Mouse (Mus musculus) NIH3T3 (cell line): ENCODE results near the gene Scp2d1.
"Not testable (repeated sequence)": the region's sequence is repeated elsewhere in the genome, so short reads cannot be mapped to it uniquely, and the experiment has no call there.

Experiments
- DNase-seq: peaks from one replicate; pipeline ENCODE4 v3.0.0-alpha.2; 2012; ENCODE audit warnings: low read depth

The Scp2d1 gene

DNA sequence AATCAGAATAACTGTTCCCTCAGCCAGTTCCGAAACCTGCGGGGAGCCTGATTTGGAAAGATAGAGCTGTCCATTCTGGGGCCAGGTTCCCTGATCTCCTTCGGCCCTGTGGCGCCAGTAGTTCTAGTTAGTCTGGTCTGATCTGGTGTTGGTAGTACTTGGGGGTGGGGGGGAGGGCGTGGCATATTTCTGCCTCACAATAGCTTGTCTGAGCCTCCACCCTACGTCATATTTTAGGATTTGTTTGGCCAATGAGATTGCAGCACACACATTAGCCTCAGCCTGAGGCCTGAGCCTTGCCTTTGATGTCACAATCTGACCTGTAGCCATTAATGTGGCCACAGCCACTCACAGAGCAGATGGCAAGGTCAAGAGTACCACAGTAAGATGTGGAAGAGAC lies at the start of gene Scp2d1:
Gene Scp2d1 (plus strand): TSS at position 301 of the 400 bp plus-strand sequence.
- not testable (repeated sequence) for DNase-seq

DNA sequence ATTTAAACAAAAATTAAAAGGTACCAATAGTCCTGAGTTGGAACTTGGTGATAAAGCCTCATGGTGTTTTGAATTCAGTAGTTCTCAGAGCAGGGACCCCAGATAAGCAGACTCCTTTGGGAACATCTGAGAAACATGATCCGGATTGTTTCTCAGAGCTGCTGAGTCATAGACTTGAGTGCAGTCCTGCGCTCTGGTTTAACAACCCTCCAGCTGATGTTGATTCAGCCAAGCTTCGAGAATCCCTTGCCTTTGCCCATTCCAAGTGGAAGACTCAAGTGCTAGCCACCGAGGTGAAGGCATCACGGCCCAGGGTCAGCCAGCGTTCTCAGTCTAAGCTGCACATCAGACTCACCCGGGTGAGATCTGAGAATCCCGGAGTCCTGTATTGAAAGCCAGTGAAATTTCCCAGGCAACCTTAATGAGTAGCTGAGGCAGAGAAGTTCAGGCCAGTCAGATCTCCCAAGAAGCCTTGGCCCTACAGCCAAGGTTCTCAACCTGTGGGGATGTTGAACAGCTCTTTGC lies 48.8 kb upstream of the Scp2d1 start:
- peak; percentile 22 for DNase-seq

DNA sequence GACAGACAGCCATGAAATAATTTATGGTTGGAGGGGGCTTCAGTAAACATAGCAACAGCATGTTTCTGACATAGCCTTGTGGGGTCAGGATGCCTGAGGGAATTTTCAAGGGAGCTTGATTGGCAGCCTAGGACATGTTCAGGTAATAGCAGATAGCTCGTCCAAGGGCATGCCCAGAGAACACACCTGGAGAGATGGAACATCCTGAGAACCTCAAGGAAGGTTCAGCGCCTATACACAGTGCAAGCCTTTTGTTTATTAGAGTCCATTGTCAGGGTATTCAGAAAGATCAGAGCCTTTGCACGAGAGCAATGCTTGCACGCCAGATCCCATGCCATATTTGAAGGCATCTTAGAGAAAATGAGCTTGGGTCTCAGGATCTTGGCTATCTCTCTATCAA lies 47.8 kb upstream of the Scp2d1 start:
- no peak for DNase-seq

DNA sequence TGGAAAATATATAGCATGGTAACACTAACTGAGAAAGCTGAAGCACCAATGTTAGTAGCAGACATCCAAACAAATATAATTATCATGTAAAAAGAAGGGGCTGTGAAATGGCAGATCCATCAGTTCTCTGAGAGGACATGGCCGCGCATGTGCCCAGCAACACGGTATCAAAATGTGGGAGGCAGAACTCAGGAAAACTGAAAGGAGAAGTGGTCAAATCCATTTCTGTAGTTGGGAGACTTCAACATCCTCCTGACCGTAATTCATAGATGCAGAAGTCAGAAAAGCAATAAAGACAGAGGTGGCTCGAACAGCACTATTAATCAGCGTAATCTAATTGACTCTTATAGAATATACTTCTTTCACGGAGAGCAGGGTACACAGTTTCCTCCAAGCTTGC lies 44.2 kb upstream of the Scp2d1 start:
- DNase-seq, result no peak

DNA sequence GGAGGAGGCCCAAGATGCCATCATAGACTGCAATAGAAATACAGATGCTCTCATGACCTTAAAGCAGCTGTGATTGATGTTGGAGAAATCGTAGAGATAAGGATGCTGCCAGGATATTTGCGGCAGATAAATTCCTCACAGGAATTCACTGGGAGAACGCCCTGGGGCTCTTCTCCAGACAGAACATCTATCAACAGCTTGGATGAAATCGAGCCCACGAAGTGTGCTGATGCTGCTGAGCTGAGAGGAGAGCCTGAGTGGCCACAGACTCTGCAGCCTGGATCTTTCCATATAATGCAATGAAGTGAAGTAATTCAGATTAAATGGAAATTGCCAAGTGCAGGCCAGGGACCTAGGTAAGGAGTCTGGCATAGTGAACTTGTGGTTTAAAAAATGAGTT lies 42.7 kb upstream of the Scp2d1 start:
- peak; percentile 27 for DNase-seq

DNA sequence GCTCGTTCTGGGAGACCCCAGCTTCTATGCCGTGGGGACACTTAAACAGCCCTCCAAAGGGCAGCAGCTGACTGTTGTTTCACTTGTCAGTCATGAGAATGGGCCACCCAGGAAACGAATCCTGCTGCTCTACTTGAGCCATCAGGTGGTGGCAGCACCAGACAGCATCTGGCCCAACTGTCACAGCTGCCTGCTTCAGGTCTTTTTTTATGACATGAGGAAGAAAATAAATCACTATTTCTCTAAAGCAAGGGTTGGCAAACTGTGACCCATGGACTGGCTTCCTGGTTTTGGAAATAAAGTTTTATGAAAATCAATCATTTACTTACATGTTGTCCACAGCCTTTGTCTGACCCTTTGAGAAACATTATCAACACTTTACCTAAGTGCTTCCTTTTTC lies 41.6 kb upstream of the Scp2d1 start:
- no peak for DNase-seq

DNA sequence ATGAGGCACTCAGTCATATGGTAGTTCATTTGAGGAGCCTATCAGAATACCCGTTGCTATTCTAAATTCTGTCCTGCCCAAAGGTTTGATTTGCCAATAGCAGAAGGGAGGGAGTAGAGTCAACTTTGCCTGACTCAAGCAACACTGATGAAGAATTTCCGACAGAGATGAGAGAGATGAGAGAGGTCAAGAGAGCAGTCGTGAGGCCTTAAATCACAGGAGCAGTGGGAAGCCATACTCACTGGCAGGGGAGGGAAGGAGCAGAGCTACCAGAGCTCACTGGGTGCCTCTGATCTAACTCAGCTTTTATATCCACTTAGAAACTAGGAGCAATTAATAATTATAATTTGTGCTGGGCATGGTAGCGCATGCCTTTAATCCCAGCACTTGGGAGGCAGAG lies 41.0 kb upstream of the Scp2d1 start:
- DNase-seq, result no peak

DNA sequence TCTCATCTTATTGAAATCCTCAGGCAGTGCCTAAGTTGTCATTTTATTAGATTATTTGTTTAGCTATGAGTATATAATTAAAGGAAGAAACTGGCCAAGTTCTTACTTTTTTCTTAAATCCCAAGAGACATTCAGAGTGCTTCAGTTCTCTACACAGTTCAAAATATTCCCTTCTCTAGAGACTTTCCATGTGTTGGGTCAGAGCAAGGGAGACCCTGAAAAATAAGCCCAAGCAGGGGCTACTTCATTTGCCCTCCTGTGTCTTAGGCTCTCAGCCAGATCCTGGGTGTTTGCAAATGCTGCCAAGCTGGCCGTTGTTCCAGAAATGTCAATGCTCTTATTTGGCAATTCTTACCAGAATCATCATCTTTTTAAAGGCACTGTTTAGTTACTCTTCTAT lies 40.3 kb upstream of the Scp2d1 start:
- DNase-seq, result no peak

DNA sequence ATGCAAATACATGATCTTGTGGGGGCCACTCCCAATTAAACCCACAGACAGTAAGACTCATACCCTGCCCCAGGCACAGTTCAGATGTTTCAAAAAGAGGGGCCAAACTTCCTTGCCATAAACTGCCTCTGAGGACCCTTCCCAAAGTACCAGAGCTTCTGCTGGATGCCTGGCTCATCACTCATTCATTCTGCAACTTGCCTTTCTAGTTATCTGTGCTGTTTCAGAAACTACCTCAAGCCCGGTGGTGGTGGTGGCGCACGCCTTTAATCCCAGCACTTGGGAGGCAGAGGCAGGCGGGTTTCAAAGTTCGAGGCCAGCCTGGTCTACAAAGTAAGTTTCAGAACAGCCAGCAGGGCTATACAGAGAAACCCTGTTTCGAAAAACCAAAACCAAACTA lies 39.6 kb upstream of the Scp2d1 start:
- DNase-seq, result no peak

DNA sequence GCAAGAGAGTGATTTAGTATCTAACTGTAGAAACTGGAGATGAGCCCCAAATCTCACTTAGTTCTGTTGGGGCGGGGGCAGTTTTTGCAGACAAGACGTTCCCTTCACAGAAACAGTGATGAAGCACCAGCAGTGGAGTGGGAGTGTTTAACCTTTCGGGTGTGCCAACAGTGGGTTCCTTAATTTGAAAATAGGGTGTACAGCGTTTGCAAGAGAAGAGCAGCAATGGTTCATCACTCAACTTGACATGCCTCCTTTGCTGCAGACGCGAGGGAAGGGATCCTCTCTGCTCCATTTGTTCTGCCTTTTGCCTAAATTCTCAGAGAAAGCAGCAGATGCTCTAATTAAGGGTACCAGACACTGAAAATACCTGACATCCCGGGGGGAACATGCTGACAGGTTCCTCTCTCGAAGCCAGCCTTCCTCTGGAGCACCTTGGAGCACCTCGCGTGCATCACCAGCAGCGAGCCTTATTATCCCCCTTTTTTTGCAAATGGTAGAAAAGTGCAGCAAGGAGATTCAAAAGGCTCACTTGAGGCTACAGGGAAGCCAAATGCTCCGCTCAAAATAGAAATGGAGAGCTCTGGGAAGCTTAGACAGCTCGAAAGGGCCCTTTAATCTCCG lies 31.7 kb upstream of the Scp2d1 start:
- no peak for DNase-seq

DNA sequence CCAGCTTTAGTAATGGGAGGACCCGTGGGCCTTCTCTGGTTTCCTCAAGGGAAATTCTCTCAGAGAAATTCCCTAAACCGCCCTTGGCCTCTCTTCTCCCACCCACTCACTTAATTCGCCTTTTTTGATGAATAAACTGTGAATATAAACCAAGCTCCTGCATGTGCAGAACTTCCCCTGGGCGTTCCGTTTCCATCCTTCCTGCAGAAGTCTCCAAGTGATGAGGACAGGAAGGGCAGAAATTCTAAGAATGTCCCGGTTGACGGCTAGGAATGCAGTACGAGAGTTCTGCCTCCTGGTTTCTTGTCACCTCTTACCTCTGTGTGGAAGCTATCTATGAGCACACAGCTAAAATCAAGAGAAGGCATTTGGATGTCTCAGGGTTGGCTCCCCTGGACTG lies 25.9 kb upstream of the Scp2d1 start:
- no peak for DNase-seq

DNA sequence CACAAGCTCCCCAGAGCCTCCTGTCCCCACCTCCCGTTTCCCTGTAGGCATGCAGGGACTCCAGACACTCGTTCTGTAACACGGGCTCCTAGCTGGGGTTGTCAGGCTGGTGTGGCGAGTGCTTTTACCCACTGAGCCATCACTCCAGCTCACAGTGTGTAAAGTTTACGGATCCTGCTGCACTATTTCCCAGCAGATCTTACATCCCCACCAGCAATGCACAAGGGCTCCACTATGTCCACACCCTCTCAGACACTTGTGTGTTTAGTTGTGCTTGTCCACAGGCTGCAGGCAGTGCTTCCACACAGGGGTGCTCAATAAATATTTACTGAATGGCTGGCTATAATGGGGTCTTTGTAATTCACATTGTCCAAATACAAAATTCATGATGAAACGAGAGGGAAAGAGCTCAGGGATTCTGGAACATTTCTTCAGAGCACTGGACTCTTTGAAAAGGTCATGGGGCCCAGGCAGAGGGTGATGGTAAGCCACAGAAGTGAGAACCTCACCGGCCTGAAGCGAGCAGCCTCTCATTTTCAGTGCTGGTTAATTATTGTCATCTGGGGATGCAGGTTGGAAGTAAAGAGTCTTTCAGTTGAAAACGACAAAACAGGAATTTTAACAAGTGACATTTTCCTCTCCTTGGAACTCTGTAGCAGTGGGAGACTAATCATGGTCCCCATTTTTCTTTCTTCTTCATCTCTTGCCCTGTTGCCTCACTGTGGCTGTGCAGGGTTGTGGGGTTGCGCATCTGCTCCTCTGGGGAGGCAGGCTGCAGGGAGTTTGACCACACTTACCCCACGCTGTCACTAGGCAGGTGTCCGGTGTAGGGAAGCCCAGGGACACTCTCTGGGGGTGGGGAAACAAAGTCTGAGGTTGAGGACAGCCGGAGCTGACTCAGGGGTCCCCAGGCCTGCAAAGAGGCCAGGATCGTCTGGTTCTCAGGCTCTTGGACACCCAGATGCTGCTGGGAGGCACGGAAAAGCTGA lies 15.4 kb upstream of the Scp2d1 start:
- no peak for DNase-seq

DNA sequence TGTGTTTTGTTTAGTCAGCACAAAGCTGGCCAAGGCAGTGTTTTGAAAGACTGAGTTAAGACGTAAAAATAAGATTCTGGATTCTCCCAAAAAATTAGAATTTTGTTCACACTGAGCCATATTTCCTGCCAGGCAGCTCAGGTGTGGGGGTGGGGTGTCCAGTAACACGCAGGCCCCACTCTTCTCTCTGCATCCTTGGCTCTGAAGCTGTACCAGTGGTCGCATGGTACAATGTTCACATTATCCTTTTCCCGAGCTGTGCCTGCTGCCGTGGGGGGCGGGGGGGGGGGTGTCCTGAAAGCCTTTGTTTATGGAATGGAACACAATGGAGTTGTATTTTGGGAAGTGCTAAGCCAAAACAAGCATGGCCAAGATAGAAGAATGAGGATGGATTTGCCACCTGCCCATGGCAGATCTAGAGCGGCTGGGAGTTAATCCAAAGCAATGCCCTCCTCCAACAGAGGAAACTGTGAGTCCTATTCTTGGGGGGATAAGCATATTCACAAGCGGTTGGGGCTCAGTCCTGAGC lies 5.1 kb downstream of the Scp2d1 start:
- DNase-seq, result no peak

DNA sequence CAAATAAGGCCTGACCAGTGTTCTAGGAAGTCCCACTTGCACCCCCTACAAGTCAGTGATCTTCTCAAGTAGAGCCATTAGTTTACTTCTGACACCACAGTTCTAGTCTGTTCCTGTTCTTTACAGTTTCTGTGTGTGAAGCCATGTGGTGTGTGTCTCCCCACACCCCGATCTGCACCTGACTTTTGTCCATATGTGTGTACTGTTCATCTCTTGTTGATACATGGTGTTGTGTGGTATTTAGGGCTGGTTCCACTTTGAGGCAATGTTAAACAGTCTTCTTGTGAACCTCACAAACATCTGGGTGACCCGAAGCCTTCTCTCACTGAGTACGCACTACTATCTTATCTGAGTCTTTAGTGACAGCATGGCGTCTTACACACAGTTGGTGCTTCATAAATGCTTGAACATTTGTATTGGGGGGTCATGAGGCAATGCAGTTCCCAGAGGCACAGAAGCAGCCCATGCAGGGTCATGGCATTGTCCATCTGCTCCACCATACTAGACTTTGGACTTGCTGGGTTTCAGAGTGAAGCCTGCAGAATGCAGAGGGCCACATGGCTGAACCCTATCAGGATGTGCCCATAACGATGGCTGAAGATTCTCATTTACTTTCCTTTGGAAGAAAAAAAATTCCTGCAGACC lies 13.3 kb downstream of the Scp2d1 start:
- DNase-seq, result no peak

DNA sequence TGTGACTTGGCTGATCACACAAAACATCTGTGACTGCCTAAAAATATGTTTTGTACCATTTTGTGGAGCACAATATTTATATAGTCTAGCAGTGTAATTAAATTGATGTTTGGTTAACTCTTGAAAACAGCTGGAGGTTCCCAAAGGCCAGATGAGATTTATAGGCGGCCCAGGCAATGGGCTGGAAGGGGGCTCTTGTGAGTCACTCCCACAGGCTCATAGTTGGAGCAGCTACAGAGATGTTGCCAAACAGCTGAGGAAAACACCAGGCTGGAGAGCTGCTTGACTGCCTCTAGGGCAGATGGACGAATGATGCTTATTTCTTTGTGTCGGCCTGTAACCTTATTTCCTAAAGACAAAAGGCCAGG lies 13.8 kb downstream of the Scp2d1 start:
- no peak for DNase-seq

DNA sequence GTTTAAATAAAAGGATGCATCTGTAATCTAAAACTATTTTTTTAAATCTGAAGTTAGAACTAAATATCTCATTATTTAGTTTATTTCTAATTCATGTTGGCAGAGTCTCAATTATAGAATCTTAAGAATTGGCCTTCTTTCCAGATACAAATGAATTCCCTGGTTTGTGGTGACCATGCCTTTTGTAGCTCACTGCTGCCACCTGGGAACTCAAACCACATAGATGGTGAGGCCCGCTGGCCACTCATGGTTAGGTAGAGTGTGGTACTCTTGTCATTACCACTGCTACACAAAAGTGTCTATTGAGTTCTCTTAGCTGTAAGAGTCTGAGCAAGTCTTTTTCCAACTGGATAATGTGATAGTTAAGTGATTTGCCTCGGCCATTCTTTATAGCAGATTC lies 45.4 kb downstream of the Scp2d1 start:
- peak; percentile 24 for DNase-seq
